ENCODE assay signal across 8 mouse cellular contexts in genomic region chr14:53042016-53042415, GRCm38 (mm10).
DNase-seq lines count a peak whose midpoint lies in the region; ATAC-seq and TF ChIP-seq lines count a peak whose summit lies in the region.
"Not testable (repeated sequence)": the region's sequence is repeated elsewhere in the genome, so short reads cannot be mapped to it uniquely, and the experiment has no call there.

No protein-coding gene starts in this region.

- not testable (repeated sequence) for H3K4me2 ChIP-seq in intestine, postnatal 0 days (replicated peaks; ENCODE audit: low read depth); liver, embryonic 13.5 days; midbrain, embryonic 11.5 days

- not testable (repeated sequence) for H3K4me1 ChIP-seq in intestine, postnatal 0 days (replicated peaks; ENCODE audit: control insufficient read depth, insufficient read depth, low read length); liver, embryonic 13.5 days (replicated peaks); midbrain, embryonic 11.5 days (ENCODE audit: control insufficient read depth, insufficient read depth, low read length)

- not testable (repeated sequence) for H3K9ac ChIP-seq in intestine, postnatal 0 days (ENCODE audit: low read depth, low read length); liver, embryonic 13.5 days; midbrain, embryonic 11.5 days (ENCODE audit: low read length)

- H3K27ac ChIP-seq in intestine, postnatal 0 days (ENCODE audit: low read depth, low read length); liver, embryonic 13.5 days; midbrain, embryonic 11.5 days (ENCODE audit: low read depth, low read length): not testable (repeated sequence)

- peak; percentile 24 for ATAC-seq in activated CD4-positive, CD25-positive, alpha-beta regulatory T cell, adult 4 months
- ATAC-seq in frontal cortex, adult (ENCODE audit: low TSS enrichment), result peak; percentile 81
- ATAC-seq in intestine, postnatal 0 days; liver, embryonic 13.5 days (ENCODE audit: low read depth): not testable (repeated sequence)
- peak; percentile 61; the same call in 1 of the 2 replicates for ATAC-seq in midbrain, embryonic 11.5 days (ENCODE audit: low FRiP score)

- not testable (repeated sequence) for H3K36me3 ChIP-seq in intestine, postnatal 0 days (ENCODE audit: control insufficient read depth, insufficient read depth); liver, embryonic 13.5 days; midbrain, embryonic 11.5 days (ENCODE audit: control insufficient read depth, insufficient read depth, low read length)

- not testable (repeated sequence) for H3K27me3 ChIP-seq in intestine, postnatal 0 days (replicated peaks; ENCODE audit: control insufficient read depth, insufficient read depth, low read length); liver, embryonic 13.5 days; midbrain, embryonic 11.5 days (ENCODE audit: control insufficient read depth, insufficient read depth, low read length)

- 14% methylated on average over 3 of the region's 3 CpGs for WGBS in intestine, postnatal 0 days
- 9% methylated on average over 3 of the region's 3 CpGs for WGBS in liver, embryonic 13.5 days (ENCODE audit: insufficient replicate concordance)
- WGBS in midbrain, embryonic 11.5 days, result 19% methylated on average over 3 of the region's 3 CpGs

- peak; percentile 44 for TF ChIP-seq CTCF in intestine, postnatal 0 days (IDR thresholded peaks at IDR 0.05; ENCODE audit: low read depth)

- DNase-seq in CD4-positive, CD25-positive, alpha-beta regulatory T cell, adult 2 months (ENCODE audit: low read depth, low spot score), result peak; percentile 46
- DNase-seq in embryo, embryonic 11 days, result peak; percentile 15
- DNase-seq in liver, embryonic 13.5 days, result peak; percentile 3
- not testable (repeated sequence) for DNase-seq in midbrain, embryonic 11.5 days (ENCODE audit: low spot score, missing footprints)
- DNase-seq in thymus, postnatal 0 days (ENCODE audit: low spot score), result peak; percentile 63

- H3K4me3 ChIP-seq in intestine, postnatal 0 days (ENCODE audit: low read depth, low read length); liver, embryonic 13.5 days (replicated peaks); midbrain, embryonic 11.5 days (ENCODE audit: low read depth, low read length): not testable (repeated sequence)

- not testable (repeated sequence) for H3K9me3 ChIP-seq in intestine, postnatal 0 days (ENCODE audit: control insufficient read depth); liver, embryonic 13.5 days (replicated peaks); midbrain, embryonic 11.5 days (ENCODE audit: control insufficient read depth, low read length)
